Mouse (Mus musculus) erythroblast, embryonic 14.5 days (primary cell): ENCODE results near the gene Coq8a.

Experiments used
- GATA1 ChIP-seq: IDR thresholded peaks from 2 replicates; pipeline ENCODE4 v1.6.1; 2012; ENCODE audit warnings: low read length, inconsistent platforms, mixed read lengths
- TAL1 ChIP-seq: IDR thresholded peaks from 3 replicates; pipeline ENCODE4 v1.6.1; 2012; ENCODE audit warnings: low read length, inconsistent platforms, mixed read lengths

DNA sequence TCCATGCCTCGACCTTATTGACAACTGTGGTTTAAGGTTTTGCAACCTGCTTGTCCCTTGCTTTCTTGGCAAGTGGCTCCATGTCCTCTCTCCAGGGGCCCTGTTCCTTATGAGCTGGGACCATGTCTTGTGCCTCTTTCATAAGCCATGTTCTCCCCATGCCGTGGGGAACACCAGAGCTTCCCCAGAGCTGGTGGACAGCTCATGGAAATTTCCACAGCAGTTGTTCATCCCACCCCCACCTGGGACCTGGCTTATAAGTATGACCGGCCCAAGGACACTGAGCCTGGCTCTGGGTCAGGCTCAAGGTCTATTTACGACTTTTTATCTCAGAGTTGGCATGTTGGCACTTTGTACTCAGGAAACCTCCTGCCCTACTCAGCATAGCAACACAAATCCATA is 10.6 kb upstream of the Coq8a start:
- TF ChIP-seq TAL1 (no peak), GATA1 (no peak)
